Mouse (Mus musculus) small intestine, adult 2 months (tissue): ENCODE results near the gene Sh3tc1. TPM values are rescaled to one million over a fixed set of nuclear protein-coding genes. Genes with fewer than 3 reads are reported as not detected.
A peak's percentile ranks its signal among the peaks of the same experiment; 100 is the strongest.

Experiments used
- H3K27ac ChIP-seq: fragments of 200-500 bp; 2 replicates; pipeline ENCODE4 v1.5.1; 2012; ENCODE audit warnings: low read depth, low read length, control low read depth, inconsistent platforms; ENCODE audit not compliant: insufficient read depth
- H3K27me3 ChIP-seq: fragments of 200-500 bp; 2 replicates; pipeline ENCODE4 v1.6.1; 2012; ENCODE audit warnings: mild to moderate bottlenecking, moderate library complexity, low read length, inconsistent platforms; ENCODE audit not compliant: control insufficient read depth, insufficient read depth
- H3K36me3 ChIP-seq: fragments of 200-500 bp; 2 replicates; pipeline ENCODE4 v1.6.1; 2012; ENCODE audit warnings: mild to moderate bottlenecking, low read length, control low read depth, inconsistent platforms; ENCODE audit not compliant: control insufficient read depth, insufficient read depth
- H3K4me1 ChIP-seq: fragments of 200-500 bp; 2 replicates; pipeline ENCODE4 v1.6.1; 2012; ENCODE audit warnings: low read length, inconsistent platforms, mixed read lengths; ENCODE audit not compliant: control insufficient read depth, insufficient read depth, insufficient read length
- H3K4me3 ChIP-seq: fragments of 200-500 bp; 2 replicates; pipeline ENCODE4 v1.5.1; 2012; ENCODE audit warnings: low read depth, mild to moderate bottlenecking, control low read depth, inconsistent platforms, low read length, moderate library complexity
- CTCF ChIP-seq: fragments of 200-500 bp; IDR thresholded peaks from 2 replicates; pipeline ENCODE4 v1.5.1; 2012; ENCODE audit warnings: low read depth, mild to moderate bottlenecking, control low read depth, inconsistent platforms, low read length, moderate library complexity, mixed read lengths; ENCODE audit not compliant: insufficient replicate concordance, insufficient read length; ENCODE audit errors: extremely low read depth
- POLR2A ChIP-seq: fragments of 200-500 bp; IDR thresholded peaks from 2 replicates; pipeline ENCODE4 v1.6.1; 2012; ENCODE audit warnings: low read depth, mild to moderate bottlenecking, control low read depth, inconsistent platforms, low read length, moderate library complexity
- WGBS: fragments of 180-500 bp; shearing (Covaris S2); methylation state at CpG from one replicate; pipeline ENCODE4 v1.1.7; 2018; 5-methylcytosine and 5-hydroxymethylcytosine counted together
- polyA plus RNA-seq: library from polyadenylated mRNA; depleted of rRNA; stranded (reverse); fragments of >200 nt; gene quantifications from 2 replicates; pipeline ENCODE4 v1.2.3, GENCODE M21; 2012

The Sh3tc1 gene
- polyA plus RNA-seq, 1 experiment: 7.7 TPM

GRCm38 (mm10) chr5:35721933-35722332 lies 17.9 kb downstream of the Sh3tc1 start:
- WGBS: 93% methylated on average over 2 of the region's 2 CpGs
- 0 out of 2 replicates have a peak, but pooled peaks cover 1% of the 10 kb centered on the region for H3K36me3 ChIP-seq
- H3K4me3 ChIP-seq: no peak overlapping the region
- TF ChIP-seq POLR2A (no peak), CTCF (no peak)
- H3K4me1 ChIP-seq: peaks cover 25% of the 10 kb centered on the region
- no peak overlapping the region for H3K27ac ChIP-seq
- H3K27me3 ChIP-seq: no peaks in the 10 kb centered on the region

DNA sequence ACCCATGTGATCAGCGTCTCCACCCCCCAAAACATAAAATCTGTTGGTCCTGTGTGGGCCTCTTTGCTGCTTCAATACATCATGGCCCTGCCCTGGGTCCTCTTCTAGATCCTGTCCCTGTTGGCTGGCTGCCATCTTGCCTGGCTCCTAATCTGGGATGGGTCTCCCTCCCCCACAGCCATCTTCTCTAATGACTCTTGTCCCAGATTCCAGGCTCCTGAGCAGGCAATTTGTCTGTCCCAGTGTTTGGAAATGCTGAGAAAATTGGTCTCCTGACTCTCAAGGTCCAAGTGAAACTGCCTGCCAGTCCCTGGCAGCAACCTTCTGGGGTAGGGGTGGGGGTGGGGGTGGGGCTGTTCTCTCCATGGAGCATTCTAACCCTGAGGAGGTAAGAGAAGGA lies 19.9 kb downstream of the Sh3tc1 start:
- Histone ChIP-seq H3K27me3 (no peaks in the 10 kb centered on the region), H3K36me3 (0 out of 2 replicates have a peak, but pooled peaks cover 1% of the 10 kb centered on the region), H3K4me1 (peaks cover 25% of the 10 kb centered on the region), H3K4me3 (no peak overlapping the region), H3K27ac (no peak overlapping the region)
- 81% methylated on average over 1 of the region's 1 CpGs for WGBS
- no peak for TF ChIP-seq POLR2A
- no peak for TF ChIP-seq CTCF

GRCm38 (mm10) chr5:35719343-35719742 lies 20.4 kb downstream of the Sh3tc1 start:
- TF ChIP-seq CTCF (no peak), POLR2A (no peak)
- no peak overlapping the region for H3K27ac ChIP-seq
- 0 out of 2 replicates have a peak, but pooled peaks cover 1% of the 10 kb centered on the region for H3K36me3 ChIP-seq
- peaks cover 25% of the 10 kb centered on the region for H3K4me1 ChIP-seq
- no peaks in the 10 kb centered on the region for H3K27me3 ChIP-seq
- H3K4me3 ChIP-seq: no peak overlapping the region

DNA sequence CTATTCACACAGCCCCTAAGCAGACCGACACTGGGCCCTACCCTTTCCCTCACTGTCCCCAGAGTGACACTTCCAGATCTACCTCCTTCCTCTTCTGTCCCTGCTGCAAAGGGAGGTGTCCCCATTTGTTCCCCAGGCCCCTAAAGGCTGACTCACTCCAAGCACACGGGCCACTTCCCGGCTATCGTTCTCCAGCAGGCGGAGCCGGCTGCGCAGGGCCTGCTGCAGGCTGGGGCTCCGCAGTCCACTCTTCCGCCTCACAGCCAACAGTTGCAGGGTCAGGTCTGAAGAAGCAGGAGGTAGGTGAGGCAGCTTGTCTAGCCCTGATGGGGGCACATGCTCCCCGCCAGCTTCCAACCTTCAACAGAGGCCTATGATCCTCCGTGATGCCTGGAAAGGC lies 21.0 kb downstream of the Sh3tc1 start:
- WGBS: 83% methylated on average over 11 of the region's 11 CpGs

DNA sequence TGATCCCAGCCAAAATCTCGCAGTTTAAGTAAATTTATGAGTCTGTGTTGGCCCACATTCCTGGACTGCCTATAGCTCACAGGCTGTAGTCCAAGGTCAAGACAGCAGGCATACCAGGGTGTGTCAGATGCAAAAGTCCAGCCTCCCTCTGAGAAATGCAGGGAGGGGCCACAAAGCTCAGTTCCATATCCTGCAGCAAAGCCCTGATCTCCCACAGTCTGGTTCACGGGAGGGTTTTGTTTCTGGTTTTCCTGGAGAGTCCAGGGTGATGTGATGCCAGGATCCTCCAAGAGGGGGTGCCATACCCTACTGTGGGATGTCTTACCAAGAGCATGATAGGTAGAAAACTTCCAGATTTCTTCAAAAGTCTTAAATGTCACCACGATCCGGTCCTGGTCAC lies 21.8 kb downstream of the Sh3tc1 start:
- Histone ChIP-seq H3K4me1 (peaks cover 25% of the 10 kb centered on the region), H3K27me3 (no peaks in the 10 kb centered on the region), H3K36me3 (0 out of 2 replicates have a peak, but pooled peaks cover 1% of the 10 kb centered on the region), H3K27ac (peak overlapping the region; percentile 61), H3K4me3 (no peak overlapping the region)
- 14% methylated on average over 4 of the region's 4 CpGs for WGBS
- peak; percentile 39; the same call in 1 of the 2 replicates for TF ChIP-seq CTCF
- TF ChIP-seq POLR2A: no peak

More for the DNA sequence above, 21.0 kb downstream of the Sh3tc1 start:
- no peak overlapping the region for H3K27ac ChIP-seq
- TF ChIP-seq POLR2A (no peak), CTCF (no peak)
- H3K4me3 ChIP-seq: no peak overlapping the region
- peaks cover 25% of the 10 kb centered on the region for H3K4me1 ChIP-seq
- no peaks in the 10 kb centered on the region for H3K27me3 ChIP-seq
- H3K36me3 ChIP-seq: 0 out of 2 replicates have a peak, but pooled peaks cover 1% of the 10 kb centered on the region

DNA sequence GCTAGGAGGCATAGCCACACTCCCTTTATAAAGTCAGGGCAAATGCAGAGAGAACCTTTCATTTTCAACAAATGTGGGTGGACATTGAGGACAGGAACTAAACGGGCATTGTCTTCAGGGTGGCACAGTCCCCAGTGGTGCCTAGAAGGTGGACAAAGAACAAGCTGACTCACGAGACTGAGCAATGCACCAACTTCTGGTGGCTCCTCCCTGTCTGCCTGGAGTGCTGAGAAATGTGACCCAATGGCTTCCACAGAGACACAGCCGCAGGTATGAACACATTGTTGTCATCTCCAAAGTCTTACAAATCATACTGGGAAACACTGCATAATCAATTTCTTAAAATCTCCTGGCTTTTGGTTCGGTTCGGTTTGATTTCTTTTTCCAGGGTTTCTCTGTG lies 22.3 kb downstream of the Sh3tc1 start:
- 48% methylated on average over 5 of the region's 5 CpGs for WGBS

DNA sequence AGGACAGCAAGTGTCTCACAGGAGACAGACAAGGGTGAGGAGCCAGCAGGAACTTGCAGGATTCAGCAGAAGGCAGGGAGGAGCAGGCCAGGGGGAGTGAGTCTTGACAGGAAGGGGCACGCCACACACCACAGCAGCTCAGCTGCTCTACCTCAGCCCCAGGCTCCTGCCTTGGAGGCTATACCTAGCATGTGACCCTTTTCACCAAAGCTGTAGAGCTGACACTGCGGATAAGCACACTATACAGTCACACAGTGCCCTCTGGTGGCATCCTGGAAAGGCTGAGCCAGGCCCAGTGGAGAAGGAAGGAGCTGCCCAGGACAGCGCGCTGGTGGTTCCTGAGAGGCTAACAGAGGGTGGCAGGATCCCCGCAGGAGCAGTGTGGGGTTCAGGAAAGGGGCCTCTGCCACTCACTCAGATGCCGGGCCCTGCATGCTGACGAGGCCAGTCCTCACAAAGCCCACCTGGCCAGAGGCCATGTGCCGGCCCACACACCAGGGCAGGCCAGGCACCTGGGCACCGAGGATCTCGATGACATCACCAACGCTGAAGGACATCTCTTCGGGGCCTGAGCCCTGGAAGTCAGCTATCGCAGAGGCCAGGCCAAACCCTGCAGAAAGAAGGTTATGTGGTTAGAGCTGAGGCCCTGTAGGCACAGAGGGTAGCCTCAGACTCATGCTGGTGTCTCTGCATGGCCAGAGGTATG lies 26.0 kb downstream of the Sh3tc1 start:
- no peak overlapping the region for H3K4me3 ChIP-seq
- 0 out of 2 replicates have a peak, but pooled peaks cover 2% of the 10 kb centered on the region for H3K36me3 ChIP-seq
- H3K27me3 ChIP-seq: no peaks in the 10 kb centered on the region
- H3K4me1 ChIP-seq: peaks cover 31% of the 10 kb centered on the region
- H3K27ac ChIP-seq: no peak overlapping the region
- WGBS: 52% methylated on average over 13 of the region's 13 CpGs
- peak; percentile 73; the same call in 1 of the 2 replicates for TF ChIP-seq CTCF
- no peak for TF ChIP-seq POLR2A

More for the DNA sequence above, 22.3 kb downstream of the Sh3tc1 start:
- TF ChIP-seq CTCF: no peak
- no peak for TF ChIP-seq POLR2A
- Histone ChIP-seq H3K4me1 (peaks cover 25% of the 10 kb centered on the region), H3K36me3 (no peaks in the 10 kb centered on the region), H3K27me3 (no peaks in the 10 kb centered on the region), H3K27ac (peak overlapping the region; percentile 61), H3K4me3 (no peak overlapping the region)
